Mouse (Mus musculus): ENCODE results near the gene Arl6ip4. TPM values are rescaled to one million over a fixed set of nuclear protein-coding genes. Genes with fewer than 3 reads are reported as not detected.
A peak's percentile ranks its signal among the peaks of the same experiment; 100 is the strongest.

Gene Arl6ip4
- 65.7 and 74.6 TPM in 2 replicates for polyA plus RNA-seq (2014; fragmentation: Nextera tagmentation; extraction: Ambion mirVana)

DNA sequence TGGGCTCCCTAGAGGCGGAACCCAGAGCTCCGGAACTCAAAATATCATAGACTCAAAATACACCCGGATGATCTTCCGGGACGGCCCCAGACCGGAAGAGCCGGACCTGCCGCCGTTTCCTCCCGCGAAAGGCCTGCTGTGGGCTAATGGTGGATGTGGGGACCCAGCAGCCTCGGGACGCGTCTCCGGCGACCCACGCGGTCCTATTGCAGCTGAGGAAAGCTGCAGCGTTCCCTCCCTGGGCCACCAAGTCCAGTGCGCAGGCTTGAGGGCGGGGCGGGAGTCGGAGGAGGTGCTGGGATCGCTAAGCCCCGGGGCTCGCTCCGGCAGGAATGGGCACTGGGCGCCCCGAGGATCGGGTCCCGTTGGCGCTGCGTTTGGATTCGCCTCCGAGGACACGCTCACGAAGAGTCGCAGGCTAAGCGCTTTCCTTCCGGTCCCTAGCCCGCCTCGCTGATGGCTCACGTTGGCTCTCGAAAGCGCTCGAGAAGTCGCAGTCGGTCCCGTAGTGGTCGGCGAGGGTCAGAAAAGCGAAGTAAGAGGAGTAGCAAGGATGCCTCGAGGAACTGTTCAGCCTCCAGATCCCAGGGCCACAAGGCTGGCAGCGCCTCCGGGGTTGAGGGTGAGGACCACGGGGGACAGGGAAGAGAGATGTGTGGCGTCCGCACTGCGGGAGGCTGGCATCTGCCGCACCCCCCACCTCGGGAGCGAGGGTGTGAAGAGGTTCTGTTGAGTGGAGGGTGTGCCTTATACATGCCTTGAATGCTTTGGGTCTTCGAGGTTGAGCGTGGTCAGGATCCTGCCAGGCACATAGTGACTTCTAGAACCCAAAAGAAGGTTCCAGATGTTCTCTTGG is at the start of gene Arl6ip4:
Gene Arl6ip4, plus strand, starts transcription at position 100 of the 856 bp plus-strand sequence.
- Histone ChIP-seq H3K4me2 (peak within 1 kb of the TSS; percentile 99), H3K4me1 (ENCODE audit: control insufficient read depth, insufficient read depth, low read length) (peaks cover 25% of the 10 kb centered on the region), H3K27ac (ENCODE audit: low read depth, low read length) (peak within 1 kb of the TSS; percentile 79), H3K4me3 (ENCODE audit: low read depth, low read length) (peak within 1 kb of the TSS; percentile 96), H3K9ac (ENCODE audit: low read depth, low read length) (peak within 1 kb of the TSS; percentile 97), H3K36me3 (ENCODE audit: control insufficient read depth, insufficient read depth, low read length) (peaks cover 24% of the 10 kb centered on the region), H3K27me3 (ENCODE audit: control insufficient read depth, insufficient read depth, low read length) (no peaks in the 10 kb centered on the region), H3K9me3 (replicated peaks; ENCODE audit: control insufficient read depth, low read length) (no peaks in the 10 kb centered on the region)
- WGBS (ENCODE audit: insufficient replicate concordance): under 1% methylated on average over 64 of the region's 64 CpGs
- ATAC-seq (replicated peaks; ENCODE audit: insufficient number of reproducible peaks, low FRiP score, low TSS enrichment): no peak

DNA sequence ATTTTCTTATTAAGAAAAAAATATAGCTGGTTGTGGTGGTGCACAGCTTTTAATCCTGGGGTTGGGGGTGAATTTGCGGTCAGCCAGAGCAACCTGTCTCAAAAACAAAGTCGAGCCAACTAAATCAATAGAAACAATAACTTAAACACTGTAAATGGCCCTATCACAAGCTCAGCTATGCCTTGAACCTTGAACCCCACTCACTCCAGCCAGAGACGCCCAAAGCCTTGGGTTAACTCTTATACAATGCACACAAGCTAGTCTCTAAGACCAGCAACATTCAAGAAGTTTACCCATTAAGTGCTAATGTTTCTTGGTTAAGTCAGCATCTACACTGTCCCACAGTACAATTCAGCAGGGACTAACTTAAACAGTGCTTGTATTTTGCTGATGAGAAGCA is 46.2 kb upstream of the Arl6ip4 start:
- H3K9me3 ChIP-seq (replicated peaks; ENCODE audit: control insufficient read depth, low read length): no peaks in the 10 kb centered on the region
- WGBS (ENCODE audit: insufficient replicate concordance): 90% methylated on average over 3 of the region's 3 CpGs
- H3K9ac ChIP-seq (ENCODE audit: low read depth, low read length): no peak overlapping the region
- H3K27ac ChIP-seq (ENCODE audit: low read depth, low read length): no peak overlapping the region
- no peaks in the 10 kb centered on the region for H3K36me3 ChIP-seq (ENCODE audit: control insufficient read depth, insufficient read depth, low read length)
- no peaks in the 10 kb centered on the region for H3K27me3 ChIP-seq (ENCODE audit: control insufficient read depth, insufficient read depth, low read length)
- no peak for ATAC-seq (replicated peaks; ENCODE audit: insufficient number of reproducible peaks, low FRiP score, low TSS enrichment)
- peaks cover 6% of the 10 kb centered on the region for H3K4me1 ChIP-seq (ENCODE audit: control insufficient read depth, insufficient read depth, low read length)
- H3K4me2 ChIP-seq: no peak overlapping the region
- no peak overlapping the region for H3K4me3 ChIP-seq (ENCODE audit: low read depth, low read length)

DNA sequence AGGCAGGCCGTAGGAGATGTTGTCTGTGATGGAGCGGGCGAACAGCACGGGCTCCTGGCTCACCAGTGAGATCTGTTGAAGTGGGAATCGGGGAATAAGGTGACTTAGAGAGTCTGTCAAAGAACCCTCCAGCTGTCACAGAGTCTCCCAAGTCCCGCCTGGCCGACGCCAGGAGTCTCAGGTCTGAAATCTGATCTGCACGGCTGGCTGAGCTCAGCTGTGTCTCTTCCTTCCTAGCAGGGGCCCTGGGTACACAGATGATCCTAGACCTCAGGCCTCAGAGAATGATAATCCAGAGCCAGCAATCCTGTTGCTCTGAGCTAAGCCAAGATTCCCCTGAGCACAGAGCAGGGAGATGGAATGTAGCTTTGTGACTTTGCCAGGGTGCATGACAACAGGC is 42.2 kb upstream of the Arl6ip4 start:
- H3K36me3 ChIP-seq (ENCODE audit: control insufficient read depth, insufficient read depth, low read length): no peaks in the 10 kb centered on the region
- H3K27ac ChIP-seq (ENCODE audit: low read depth, low read length): no peak overlapping the region
- no peak overlapping the region for H3K4me3 ChIP-seq (ENCODE audit: low read depth, low read length)
- H3K9ac ChIP-seq (ENCODE audit: low read depth, low read length): no peak overlapping the region
- 38% methylated on average over 9 of the region's 9 CpGs for WGBS (ENCODE audit: insufficient replicate concordance)
- H3K4me2 ChIP-seq: no peak overlapping the region
- H3K9me3 ChIP-seq (replicated peaks; ENCODE audit: control insufficient read depth, low read length): no peaks in the 10 kb centered on the region
- H3K27me3 ChIP-seq (ENCODE audit: control insufficient read depth, insufficient read depth, low read length): no peaks in the 10 kb centered on the region
- H3K4me1 ChIP-seq (ENCODE audit: control insufficient read depth, insufficient read depth, low read length): peaks cover 25% of the 10 kb centered on the region
- no peak for ATAC-seq (replicated peaks; ENCODE audit: insufficient number of reproducible peaks, low FRiP score, low TSS enrichment)

DNA sequence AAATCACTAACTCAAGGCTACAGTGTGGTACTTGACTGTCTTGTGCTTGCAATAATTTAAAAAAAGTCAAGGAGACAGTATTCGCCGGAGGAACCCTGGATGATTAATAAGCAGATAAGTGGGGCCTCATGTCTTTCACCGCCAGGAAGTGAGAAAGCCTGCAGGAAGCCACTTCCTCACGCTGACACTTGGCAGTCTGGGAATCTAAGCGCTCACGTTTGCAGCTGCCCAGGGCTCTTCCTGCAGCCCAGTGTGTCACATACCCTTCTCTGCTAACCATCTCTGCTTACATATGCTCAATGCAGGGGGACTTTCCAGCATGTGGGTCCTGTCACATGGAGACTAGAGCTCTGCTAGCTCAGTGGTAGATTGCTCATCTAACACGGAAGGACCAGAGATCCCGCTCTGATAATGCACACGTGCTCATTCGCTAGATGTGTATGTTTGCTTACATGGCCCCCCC is 41.0 kb upstream of the Arl6ip4 start:
- Histone ChIP-seq H3K36me3 (ENCODE audit: control insufficient read depth, insufficient read depth, low read length) (no peaks in the 10 kb centered on the region), H3K9ac (ENCODE audit: low read depth, low read length) (no peak overlapping the region), H3K4me1 (ENCODE audit: control insufficient read depth, insufficient read depth, low read length) (peaks cover 25% of the 10 kb centered on the region), H3K4me3 (ENCODE audit: low read depth, low read length) (no peak overlapping the region), H3K4me2 (no peak overlapping the region), H3K27ac (ENCODE audit: low read depth, low read length) (0 out of 2 replicates have a peak overlapping the region, but pooled peaks have one; percentile 10), H3K9me3 (replicated peaks; ENCODE audit: control insufficient read depth, low read length) (no peaks in the 10 kb centered on the region), H3K27me3 (ENCODE audit: control insufficient read depth, insufficient read depth, low read length) (no peaks in the 10 kb centered on the region)
- 25% methylated on average over 10 of the region's 10 CpGs for WGBS (ENCODE audit: insufficient replicate concordance)
- ATAC-seq (replicated peaks; ENCODE audit: insufficient number of reproducible peaks, low FRiP score, low TSS enrichment): peak; percentile 35; the same call in 1 of the 2 replicates

DNA sequence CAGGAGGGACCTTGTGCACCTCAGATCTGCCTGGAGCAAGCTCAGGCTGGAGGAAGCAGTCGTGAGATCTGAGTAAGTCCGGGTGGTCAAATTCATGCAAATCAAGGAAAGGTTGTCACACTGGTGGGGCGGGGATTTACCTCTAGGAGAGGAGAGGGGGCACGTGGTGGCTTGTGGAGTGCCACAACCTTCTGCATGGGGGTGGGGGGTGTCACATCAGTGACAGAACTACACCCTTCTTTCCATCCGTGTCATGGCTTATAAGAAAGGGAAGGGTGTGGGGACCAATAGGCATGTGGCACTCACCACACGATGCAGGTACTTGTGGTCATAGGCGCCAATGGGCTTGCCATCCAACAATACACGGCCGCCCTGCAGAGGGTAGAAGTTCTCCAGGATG is 40.2 kb upstream of the Arl6ip4 start:
- ATAC-seq (replicated peaks; ENCODE audit: insufficient number of reproducible peaks, low FRiP score, low TSS enrichment): no peak
- no peak overlapping the region for H3K4me2 ChIP-seq
- no peak overlapping the region for H3K4me3 ChIP-seq (ENCODE audit: low read depth, low read length)
- H3K27ac ChIP-seq (ENCODE audit: low read depth, low read length): no peak overlapping the region
- no peaks in the 10 kb centered on the region for H3K36me3 ChIP-seq (ENCODE audit: control insufficient read depth, insufficient read depth, low read length)
- H3K27me3 ChIP-seq (ENCODE audit: control insufficient read depth, insufficient read depth, low read length): no peaks in the 10 kb centered on the region
- 61% methylated on average over 9 of the region's 9 CpGs for WGBS (ENCODE audit: insufficient replicate concordance)
- no peak overlapping the region for H3K9ac ChIP-seq (ENCODE audit: low read depth, low read length)
- H3K9me3 ChIP-seq (replicated peaks; ENCODE audit: control insufficient read depth, low read length): no peaks in the 10 kb centered on the region
- H3K4me1 ChIP-seq (ENCODE audit: control insufficient read depth, insufficient read depth, low read length): peaks cover 30% of the 10 kb centered on the region

DNA sequence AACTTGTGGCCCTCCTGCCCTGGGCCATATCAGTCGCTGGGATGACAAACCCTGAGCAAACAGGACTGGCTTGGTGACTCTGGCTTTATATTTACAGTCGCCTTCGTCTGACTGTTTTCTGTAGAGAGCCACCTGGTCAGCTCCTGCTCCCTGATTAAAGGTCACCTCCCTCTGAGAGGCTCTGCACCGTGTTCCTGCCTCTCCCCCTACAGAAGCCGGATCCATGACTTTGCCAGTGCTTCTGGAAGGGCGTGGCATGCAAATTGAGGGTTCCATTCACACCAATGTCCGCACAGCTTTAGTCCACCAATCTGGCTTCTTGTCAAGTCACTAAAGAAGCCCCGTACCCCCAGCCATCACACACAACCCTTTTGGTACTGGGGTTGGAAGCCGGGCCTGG is 39.3 kb upstream of the Arl6ip4 start:
- Histone ChIP-seq H3K9ac (ENCODE audit: low read depth, low read length) (0 out of 2 replicates have a peak overlapping the region, but pooled peaks have one; percentile 39), H3K27ac (ENCODE audit: low read depth, low read length) (no peak overlapping the region), H3K4me2 (no peak overlapping the region), H3K27me3 (ENCODE audit: control insufficient read depth, insufficient read depth, low read length) (no peaks in the 10 kb centered on the region), H3K4me1 (ENCODE audit: control insufficient read depth, insufficient read depth, low read length) (peaks cover 31% of the 10 kb centered on the region), H3K9me3 (replicated peaks; ENCODE audit: control insufficient read depth, low read length) (no peaks in the 10 kb centered on the region), H3K4me3 (ENCODE audit: low read depth, low read length) (no peak overlapping the region), H3K36me3 (ENCODE audit: control insufficient read depth, insufficient read depth, low read length) (no peaks in the 10 kb centered on the region)
- 46% methylated on average over 9 of the region's 9 CpGs for WGBS (ENCODE audit: insufficient replicate concordance)
- no peak for ATAC-seq (replicated peaks; ENCODE audit: insufficient number of reproducible peaks, low FRiP score, low TSS enrichment)

DNA sequence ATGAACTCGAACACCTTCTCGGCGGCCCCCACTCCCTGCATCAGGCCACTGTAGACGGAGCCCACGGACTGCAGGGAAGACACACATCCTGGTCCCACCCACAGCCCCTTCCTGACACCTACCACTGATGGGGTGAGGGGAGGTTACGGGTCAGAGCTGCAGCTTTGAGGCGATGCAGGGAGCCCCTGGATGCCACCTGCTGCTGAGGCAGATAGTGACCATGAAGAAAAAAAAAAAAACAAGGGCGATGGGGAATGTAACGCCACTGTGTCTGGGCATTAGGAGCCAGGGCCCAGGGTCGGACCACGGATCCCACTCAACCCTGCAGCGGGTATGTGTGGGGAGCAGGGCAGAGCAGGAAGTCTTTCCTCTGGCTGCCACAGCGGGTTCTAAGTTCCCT is 38.6 kb upstream of the Arl6ip4 start:
- H3K36me3 ChIP-seq (ENCODE audit: control insufficient read depth, insufficient read depth, low read length): no peaks in the 10 kb centered on the region
- no peaks in the 10 kb centered on the region for H3K9me3 ChIP-seq (replicated peaks; ENCODE audit: control insufficient read depth, low read length)
- no peak overlapping the region for H3K9ac ChIP-seq (ENCODE audit: low read depth, low read length)
- 76% methylated on average over 13 of the region's 13 CpGs for WGBS (ENCODE audit: insufficient replicate concordance)
- H3K4me3 ChIP-seq (ENCODE audit: low read depth, low read length): no peak overlapping the region
- H3K4me1 ChIP-seq (ENCODE audit: control insufficient read depth, insufficient read depth, low read length): peaks cover 31% of the 10 kb centered on the region
- H3K4me2 ChIP-seq: no peak overlapping the region
- H3K27me3 ChIP-seq (ENCODE audit: control insufficient read depth, insufficient read depth, low read length): no peaks in the 10 kb centered on the region
- no peak for ATAC-seq (replicated peaks; ENCODE audit: insufficient number of reproducible peaks, low FRiP score, low TSS enrichment)
- H3K27ac ChIP-seq (ENCODE audit: low read depth, low read length): no peak overlapping the region

DNA sequence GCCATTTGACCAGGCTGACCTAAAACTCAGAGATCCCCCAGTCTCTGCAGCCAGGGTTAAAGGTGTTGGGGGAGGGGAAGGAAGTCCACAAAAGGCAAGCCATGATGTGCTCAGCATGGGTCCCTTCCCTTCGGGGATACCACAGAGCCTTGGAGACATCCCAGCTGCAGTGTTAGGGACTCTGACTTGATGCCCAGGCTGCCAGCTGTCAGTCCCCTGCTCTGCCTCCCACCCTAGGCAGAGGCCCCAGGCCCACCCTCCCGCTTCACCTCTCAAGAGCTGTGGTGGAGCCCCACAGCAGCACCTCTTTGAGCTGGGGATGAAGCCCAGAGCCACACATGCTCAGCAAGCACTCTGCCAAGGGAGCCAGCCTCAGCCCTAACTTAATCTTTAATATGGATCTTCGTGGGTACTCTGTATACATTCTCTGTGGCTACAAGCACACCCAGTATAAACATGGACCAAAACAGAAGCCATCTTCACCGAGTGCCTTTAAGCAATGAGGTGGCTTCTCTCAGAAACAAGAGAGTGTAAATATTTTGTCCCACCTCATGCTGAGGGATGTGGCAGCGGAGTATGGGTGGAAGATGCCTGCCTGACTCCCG is 37.9 kb upstream of the Arl6ip4 start:
- no peak for ATAC-seq (replicated peaks; ENCODE audit: insufficient number of reproducible peaks, low FRiP score, low TSS enrichment)
- no peak overlapping the region for H3K27ac ChIP-seq (ENCODE audit: low read depth, low read length)
- no peaks in the 10 kb centered on the region for H3K36me3 ChIP-seq (ENCODE audit: control insufficient read depth, insufficient read depth, low read length)
- H3K9me3 ChIP-seq (replicated peaks; ENCODE audit: control insufficient read depth, low read length): no peaks in the 10 kb centered on the region
- no peaks in the 10 kb centered on the region for H3K27me3 ChIP-seq (ENCODE audit: control insufficient read depth, insufficient read depth, low read length)
- H3K4me3 ChIP-seq (ENCODE audit: low read depth, low read length): no peak overlapping the region
- H3K4me1 ChIP-seq (ENCODE audit: control insufficient read depth, insufficient read depth, low read length): peaks cover 31% of the 10 kb centered on the region
- 65% methylated on average over 6 of the region's 6 CpGs for WGBS (ENCODE audit: insufficient replicate concordance)
- H3K4me2 ChIP-seq: no peak overlapping the region
- no peak overlapping the region for H3K9ac ChIP-seq (ENCODE audit: low read depth, low read length)
